In genomic region chr5:117717120-117717519, GRCm38 (mm10) we compare ENCODE assay signal across 26 mouse cellular contexts.
A peak's percentile ranks its signal among the peaks of the same experiment; 100 is the strongest.
DNase-seq lines count a peak whose midpoint lies in the region; ATAC-seq and TF ChIP-seq lines count a peak whose summit lies in the region.
"Had no signal": no experiment of that assay in that cellular context is flagged by ENCODE, and none has a peak within 500 bp of the region (broad histone marks: within the 10 kb centered on the region; RNA-seq: fewer than 3 reads in every experiment).

No protein-coding gene starts in this region.

- TF ChIP-seq POLR2A in olfactory bulb, adult 2 months (IDR thresholded peaks at IDR 0.05; ENCODE audit: insufficient read depth, low read depth, low read length): no peak

- no peak overlapping the region for H3K4me2 ChIP-seq in heart, embryonic 11.5 days
- H3K4me2 ChIP-seq: embryonic facial prominence, embryonic 12.5 days; embryonic facial prominence, embryonic 15.5 days; hindbrain, embryonic 12.5 days; intestine, embryonic 15.5 days had no signal

- H3K4me1 ChIP-seq in heart, embryonic 11.5 days (ENCODE audit: control insufficient read depth, insufficient read depth, low read length): no peaks in the 10 kb centered on the region
- peaks cover 21% of the 10 kb centered on the region for H3K4me1 ChIP-seq in olfactory bulb, adult 2 months (ENCODE audit: control insufficient read depth, insufficient read depth, low read length)
- H3K4me1 ChIP-seq: embryonic facial prominence, embryonic 12.5 days; embryonic facial prominence, embryonic 15.5 days; hindbrain, embryonic 12.5 days had no signal

- H3K27ac ChIP-seq in heart, embryonic 11.5 days (ENCODE audit: low read depth, low read length): no peak overlapping the region
- H3K27ac ChIP-seq in olfactory bulb, adult 2 months (ENCODE audit: insufficient read depth, low read depth, low read length): peak overlapping the region; percentile 20; the same call in 1 of the 2 replicates
- H3K27ac ChIP-seq: embryonic facial prominence, embryonic 12.5 days; embryonic facial prominence, embryonic 15.5 days; hindbrain, embryonic 12.5 days; intestine, embryonic 15.5 days had no signal

- TF ChIP-seq CTCF in olfactory bulb, adult 2 months (IDR thresholded peaks at IDR 0.05; ENCODE audit: insufficient read depth, low read depth, low read length): no peak

- no peak for ATAC-seq in heart, embryonic 11.5 days (replicated peaks; ENCODE audit: insufficient number of reproducible peaks, low FRiP score, low TSS enrichment)
- ATAC-seq: forebrain, embryonic 14.5 days; forebrain, postnatal 0 days; intestine, embryonic 15.5 days; Patski had no signal

- DNase-seq in heart, adult 18-20 months: peak; percentile 22 to 28
- DNase-seq in heart, adult 9 months (ENCODE audit: low spot score in 2 of 2): peak; percentile 6 to 22
- DNase-seq in heart, postnatal 25 days (ENCODE audit: low spot score): no peak
- DNase-seq in heart, postnatal 10 days: peak; percentile 8 to 24
- no peak for DNase-seq in ovary, postnatal 10 days (ENCODE audit: low spot score)
- DNase-seq: adrenal gland, postnatal 10 days; adrenal gland, postnatal 36 days; B cell, adult 2 months; cerebellum, adult 11 months; cerebellum, adult 2 months; cerebellum, adult 9-11 months; cerebellum, postnatal 25 days; forebrain, postnatal 0 days; gastrocnemius, postnatal 25 days; kidney, adult 11 months; kidney, adult 9 months had no signal

- H3K27me3 ChIP-seq in heart, embryonic 11.5 days (ENCODE audit: control insufficient read depth, insufficient read depth, low read length): no peaks in the 10 kb centered on the region
- H3K27me3 ChIP-seq: CH12.LX; embryonic facial prominence, embryonic 12.5 days; embryonic facial prominence, embryonic 15.5 days; hindbrain, embryonic 12.5 days; intestine, embryonic 15.5 days; Patski had no signal

- intact Hi-C loops in heart, postnatal 25 days (cut with DNase I): no loop called here
- intact Hi-C loops in heart, postnatal 10 days (cut with DNase I): no loop called here

- 74% methylated on average over 9 of the region's 9 CpGs for WGBS in heart, embryonic 11.5 days (ENCODE audit: insufficient replicate concordance)
- 41% methylated on average over 9 of the region's 9 CpGs for WGBS in olfactory bulb, adult 2 months

- H3K9me3 ChIP-seq in heart, embryonic 11.5 days (replicated peaks; ENCODE audit: control insufficient read depth, low read length): no peaks in the 10 kb centered on the region
- H3K9me3 ChIP-seq: embryonic facial prominence, embryonic 12.5 days; embryonic facial prominence, embryonic 15.5 days; hindbrain, embryonic 12.5 days; intestine, embryonic 15.5 days had no signal

- H3K4me3 ChIP-seq in heart, embryonic 11.5 days (ENCODE audit: low read depth, low read length): no peak overlapping the region
- H3K4me3 ChIP-seq in olfactory bulb, adult 2 months (ENCODE audit: insufficient read depth, low read depth, low read length): no peak overlapping the region
- H3K4me3 ChIP-seq: embryonic facial prominence, embryonic 12.5 days; embryonic facial prominence, embryonic 15.5 days; hindbrain, embryonic 12.5 days; intestine, embryonic 15.5 days had no signal

- H3K36me3 ChIP-seq in heart, embryonic 11.5 days (ENCODE audit: control insufficient read depth, insufficient read depth, low read length): no peaks in the 10 kb centered on the region
- H3K36me3 ChIP-seq: embryonic facial prominence, embryonic 12.5 days; embryonic facial prominence, embryonic 15.5 days; G1E; hindbrain, embryonic 12.5 days; intestine, embryonic 15.5 days had no signal

- H3K9ac ChIP-seq in heart, embryonic 11.5 days (ENCODE audit: low read depth, low read length): no peak overlapping the region
- H3K9ac ChIP-seq: embryonic facial prominence, embryonic 12.5 days; embryonic facial prominence, embryonic 15.5 days; forebrain, postnatal 0 days; hindbrain, embryonic 12.5 days; intestine, embryonic 15.5 days had no signal

Comparison
In these comparisons a context has a peak if more than half of its experiments do, and no peak if none do; other contexts are left out.
1. DNase-seq: peak in heart, adult 18-20 months (2 of 2), heart, adult 9 months (2 of 2) and heart, postnatal 10 days (2 of 2); none in heart, postnatal 25 days (single experiment) and ovary, postnatal 10 days (single experiment).